Mouse (Mus musculus) spleen, adult 2 months (tissue): ENCODE measurements around the gene Pnkd. TPM values are rescaled to one million over a fixed set of nuclear protein-coding genes. Genes with fewer than 3 reads are reported as not detected.

Experiments used
- DNase-seq, 2 experiments: peaks; one replicate each; pipeline versions ENCODE4 v3.0.0 to v3.0.0-alpha.2; 2012 to 2021; ENCODE audit warnings: low spot score in 2 of 2, low read depth in 1 of 2
- H3K27ac ChIP-seq: fragments of 200-500 bp; 2 replicates; pipeline ENCODE4 v1.5.1; 2012; ENCODE audit warnings: low read length, inconsistent platforms; ENCODE audit not compliant: insufficient read depth
- H3K27me3 ChIP-seq: fragments of 200-500 bp; 2 replicates; pipeline ENCODE4 v1.6.1; 2012; ENCODE audit warnings: mild to moderate bottlenecking, moderate library complexity, low read length, inconsistent platforms; ENCODE audit not compliant: control insufficient read depth, insufficient read depth
- H3K36me3 ChIP-seq: fragments of 200-500 bp; 2 replicates; pipeline ENCODE4 v1.6.1; 2012; ENCODE audit warnings: mild to moderate bottlenecking, low read length, inconsistent platforms; ENCODE audit not compliant: control insufficient read depth, insufficient read depth
- H3K4me1 ChIP-seq: fragments of 200-500 bp; 2 replicates; pipeline ENCODE4 v1.6.1; 2011; ENCODE audit warnings: inconsistent platforms; ENCODE audit not compliant: control insufficient read depth, insufficient read depth, insufficient read length
- H3K4me3 ChIP-seq: fragments of 200-500 bp; 2 replicates; pipeline ENCODE4 v1.5.1; 2011; ENCODE audit warnings: mild to moderate bottlenecking, inconsistent platforms; ENCODE audit not compliant: insufficient read depth, insufficient read length; ENCODE audit errors: extremely low read depth
- CTCF ChIP-seq: fragments of 200-500 bp; IDR thresholded peaks from 2 replicates; pipeline ENCODE4 v1.5.1; 2011; ENCODE audit warnings: mild to moderate bottlenecking, inconsistent platforms; ENCODE audit not compliant: insufficient read depth, insufficient read length, insufficient replicate concordance; ENCODE audit errors: extremely low read depth
- POLR2A ChIP-seq: fragments of 200-500 bp; IDR thresholded peaks from 2 replicates; pipeline ENCODE4 v1.6.1; 2011; ENCODE audit warnings: low read depth, low read length, inconsistent platforms
- WGBS: fragments of 180-500 bp; shearing (Covaris S2); methylation state at CpG from one replicate; pipeline ENCODE4 v1.1.7; 2018; 5-methylcytosine and 5-hydroxymethylcytosine counted together
- polyA plus RNA-seq: library from polyadenylated mRNA; depleted of rRNA; stranded (reverse); fragments of >200 nt; gene quantifications from 2 replicates; pipeline ENCODE4 v1.2.3, GENCODE M21; 2012

Pnkd gene
- polyA plus RNA-seq, 1 experiment, result 33.8 TPM

- no peak for TF ChIP-seq CTCF
- Histone ChIP-seq H3K36me3 (peaks cover 56% of the 10 kb centered on the region), H3K27ac (no peak overlapping the region), H3K4me3 (no peak overlapping the region), H3K4me1 (no peaks in the 10 kb centered on the region), H3K27me3 (no peaks in the 10 kb centered on the region)
- 94% methylated on average over 8 of the region's 8 CpGs for WGBS
- no peak for DNase-seq
Measured at GRCm38 (mm10) chr1:74255704-74256345, 28.9 kb upstream of the Pnkd start.

DNA sequence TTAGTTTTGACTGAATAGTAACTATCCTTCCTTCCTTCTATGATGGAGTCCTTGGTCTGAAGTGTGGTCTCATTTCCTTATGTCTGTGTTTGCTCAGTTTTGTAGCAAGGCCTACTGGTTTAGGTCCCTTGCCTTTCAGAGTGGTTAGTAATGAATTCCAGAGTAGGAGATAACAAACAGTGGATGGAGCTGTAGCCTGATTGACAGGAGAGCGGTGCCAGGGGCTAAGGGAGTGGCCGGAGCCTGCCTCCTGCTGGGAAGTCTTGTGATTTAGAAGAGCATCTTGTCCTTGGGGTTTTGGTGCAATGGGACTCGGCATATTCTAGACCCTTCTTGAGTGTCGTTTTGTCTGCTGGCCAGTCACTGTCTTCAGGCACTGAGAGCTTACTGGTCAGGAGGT lies 27.9 kb upstream of the Pnkd start:
- Histone ChIP-seq H3K27me3 (no peaks in the 10 kb centered on the region), H3K27ac (no peak overlapping the region), H3K36me3 (peaks cover 51% of the 10 kb centered on the region), H3K4me3 (no peak overlapping the region), H3K4me1 (no peaks in the 10 kb centered on the region)
- WGBS, result 94% methylated on average over 4 of the region's 4 CpGs
- no peak for DNase-seq
- no peak for TF ChIP-seq CTCF
- no peak for TF ChIP-seq POLR2A

DNA sequence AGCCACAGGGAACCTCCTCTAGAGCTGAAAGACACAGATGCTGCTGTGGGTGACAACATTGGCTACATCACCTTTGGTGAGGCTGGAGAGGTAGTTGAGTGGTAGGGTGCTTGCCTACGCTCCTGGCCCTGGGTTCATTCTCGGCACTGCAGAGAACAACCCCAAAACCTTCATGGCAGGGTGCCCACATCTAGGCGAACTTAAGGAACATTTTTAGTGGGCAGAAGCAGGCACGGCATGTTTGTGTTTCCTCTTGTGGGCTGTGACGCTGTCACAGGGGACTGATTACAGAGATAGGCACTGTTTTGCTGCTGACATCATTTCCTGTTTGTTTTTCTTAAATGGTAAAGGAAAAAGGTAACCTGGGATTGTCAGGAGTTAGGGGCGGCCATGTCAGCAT lies 22.2 kb upstream of the Pnkd start:
- peak in 1 of 2 experiments; percentile 23 for DNase-seq
- Histone ChIP-seq H3K4me3 (no peak overlapping the region), H3K4me1 (no peaks in the 10 kb centered on the region), H3K27me3 (no peaks in the 10 kb centered on the region), H3K27ac (no peak overlapping the region), H3K36me3 (peaks cover 62% of the 10 kb centered on the region)
- 74% methylated on average over 6 of the region's 6 CpGs for WGBS
- TF ChIP-seq POLR2A (no peak), CTCF (no peak)

GRCm38 (mm10) chr1:74268750-74269149 lies 16.0 kb upstream of the Pnkd start:
- Histone ChIP-seq H3K36me3 (peaks cover 39% of the 10 kb centered on the region), H3K27me3 (no peaks in the 10 kb centered on the region), H3K4me1 (no peaks in the 10 kb centered on the region), H3K27ac (no peak overlapping the region), H3K4me3 (no peak overlapping the region)
- no peak for TF ChIP-seq CTCF
- no peak for TF ChIP-seq POLR2A
- DNase-seq, result no peak
- WGBS, result 84% methylated on average over 8 of the region's 8 CpGs

GRCm38 (mm10) chr1:74271659-74272058 lies 13.1 kb upstream of the Pnkd start:
- TF ChIP-seq POLR2A (no peak), CTCF (no peak)
- H3K4me3 ChIP-seq, result no peak overlapping the region
- no peaks in the 10 kb centered on the region for H3K27me3 ChIP-seq
- no peak overlapping the region for H3K27ac ChIP-seq
- WGBS, result 87% methylated on average over 4 of the region's 4 CpGs
- no peaks in the 10 kb centered on the region for H3K4me1 ChIP-seq
- DNase-seq, result no peak
- peaks cover 18% of the 10 kb centered on the region for H3K36me3 ChIP-seq

DNA sequence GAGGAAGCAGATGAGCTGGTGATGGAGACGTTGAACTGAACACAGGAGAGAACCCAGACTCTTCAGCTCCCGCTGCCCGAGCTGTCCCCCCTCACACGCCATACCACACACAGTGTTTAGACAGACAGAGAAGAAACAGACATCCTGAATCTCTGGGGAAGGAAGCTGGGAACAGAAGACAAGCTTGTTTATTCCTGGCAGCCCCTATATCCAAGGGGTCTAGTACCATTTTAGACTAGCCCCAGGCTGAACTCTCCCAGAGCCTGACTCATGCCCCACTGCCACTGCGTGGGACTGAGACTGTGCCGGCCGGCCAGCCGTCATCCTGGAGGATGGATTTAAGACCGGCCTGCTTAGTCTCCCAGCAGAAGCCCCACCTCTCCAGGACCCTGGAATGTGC lies 9.7 kb upstream of the Pnkd start:
- Histone ChIP-seq H3K27ac (no peak overlapping the region), H3K4me3 (no peak overlapping the region), H3K4me1 (no peaks in the 10 kb centered on the region), H3K36me3 (peaks cover 3% of the 10 kb centered on the region), H3K27me3 (no peaks in the 10 kb centered on the region)
- WGBS, result 34% methylated on average over 9 of the region's 9 CpGs
- no peak for DNase-seq
- TF ChIP-seq POLR2A, result no peak
- TF ChIP-seq CTCF, result no peak

GRCm38 (mm10) chr1:74277041-74277440 lies 7.7 kb upstream of the Pnkd start:
- H3K27ac ChIP-seq, result no peak overlapping the region
- H3K4me3 ChIP-seq, result no peak overlapping the region
- H3K27me3 ChIP-seq, result no peaks in the 10 kb centered on the region
- peaks cover 21% of the 10 kb centered on the region for H3K36me3 ChIP-seq
- H3K4me1 ChIP-seq, result no peaks in the 10 kb centered on the region
- no peak for DNase-seq
- TF ChIP-seq CTCF (no peak), POLR2A (no peak)
- 80% methylated on average over 6 of the region's 6 CpGs for WGBS
